Mouse (Mus musculus): ENCODE measurements around the gene Rab15. TPM values are rescaled to one million over a fixed set of nuclear protein-coding genes. Genes with fewer than 3 reads are reported as not detected.

Rab15 gene
- polyA plus RNA-seq, 1 experiment from 2014 or later = 0.31 TPM

DNA sequence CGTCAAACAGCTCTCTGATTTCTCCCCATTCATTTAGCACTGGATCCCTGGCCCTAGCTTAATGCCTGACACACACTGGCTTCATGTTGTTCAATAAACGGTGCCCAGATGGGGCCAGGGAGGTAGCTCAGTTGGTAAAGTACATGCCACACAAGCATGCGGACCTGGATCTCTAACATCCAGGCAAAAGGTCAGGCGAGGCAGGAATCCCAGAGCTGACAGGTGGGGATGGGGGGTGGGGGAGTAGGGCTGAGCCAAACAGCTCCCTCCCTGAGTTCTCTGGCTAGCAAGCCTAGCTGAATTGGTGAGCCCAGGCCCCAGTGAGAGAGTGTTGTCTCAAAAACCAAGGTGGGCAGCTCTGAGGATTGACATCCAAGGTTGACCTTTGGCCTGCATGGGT, 5.5 kb downstream of the Rab15 start:
- H3K4me1 ChIP-seq = peaks cover 6% of the 10 kb centered on the region; the same call in 1 of the 2 replicates
- no peak overlapping the region for H3K4me3 ChIP-seq
- no peaks in the 10 kb centered on the region for H3K9me3 ChIP-seq (replicated peaks)
- H3K36me3 ChIP-seq = no peaks in the 10 kb centered on the region
- H3K4me2 ChIP-seq = no peak overlapping the region
- no peak overlapping the region for H3K9ac ChIP-seq
- WGBS (ENCODE audit: insufficient replicate concordance) = 49% methylated on average over 4 of the region's 4 CpGs
- ATAC-seq = no peak
- H3K27ac ChIP-seq = no peak overlapping the region
- H3K27me3 ChIP-seq (replicated peaks) = peaks cover 72% of the 10 kb centered on the region

DNA sequence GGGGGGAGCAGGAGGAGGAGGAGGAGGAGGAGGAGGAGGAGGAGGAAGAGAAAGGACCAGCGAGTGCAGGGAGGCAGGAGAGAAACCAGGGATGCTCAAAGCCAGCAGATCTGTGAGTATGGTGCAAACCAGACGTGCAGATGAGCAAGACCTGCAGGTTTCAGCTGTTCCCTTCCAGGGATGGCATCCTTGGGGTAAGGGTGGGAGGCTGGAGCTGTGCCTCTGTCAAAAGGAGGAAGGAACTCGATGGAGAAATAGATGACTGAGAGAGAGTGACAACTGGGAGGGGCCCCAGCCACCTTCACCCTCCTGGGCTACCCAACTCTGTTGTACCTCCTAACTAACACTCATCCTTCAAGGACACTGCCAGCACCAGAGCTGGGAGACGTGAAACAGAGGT, 6.0 kb downstream of the Rab15 start:
- peaks cover 68% of the 10 kb centered on the region for H3K27me3 ChIP-seq (replicated peaks)
- H3K4me1 ChIP-seq = peaks cover under 1% of the 10 kb centered on the region; the same call in 1 of the 2 replicates
- WGBS (ENCODE audit: insufficient replicate concordance) = 27% methylated on average over 4 of the region's 4 CpGs
- no peak for ATAC-seq
- no peak overlapping the region for H3K4me3 ChIP-seq
- H3K9ac ChIP-seq = no peak overlapping the region
- no peak overlapping the region for H3K27ac ChIP-seq
- H3K9me3 ChIP-seq (replicated peaks) = no peaks in the 10 kb centered on the region
- no peaks in the 10 kb centered on the region for H3K36me3 ChIP-seq
- no peak overlapping the region for H3K4me2 ChIP-seq

DNA sequence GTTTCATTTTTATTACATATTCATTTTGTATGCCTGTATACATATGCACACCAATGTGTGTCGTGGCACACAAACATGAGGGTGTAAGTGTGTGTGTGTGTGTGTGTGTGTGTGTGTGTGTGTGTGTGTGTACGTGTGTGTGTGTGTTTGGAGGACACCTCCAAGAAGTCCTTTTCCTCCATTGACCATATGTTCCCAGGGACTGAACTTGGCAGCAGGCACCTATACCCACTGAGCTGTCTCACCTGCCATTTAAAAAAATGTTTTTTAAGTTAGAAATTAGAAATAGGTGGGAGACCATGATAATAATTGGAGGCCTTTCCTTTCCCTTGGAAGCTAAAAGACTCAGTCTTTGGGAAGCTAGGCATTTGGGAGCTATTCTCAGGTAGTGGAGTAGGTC, 8.6 kb downstream of the Rab15 start:
- Histone ChIP-seq H3K4me2 (no peak overlapping the region), H3K4me3 (no peak overlapping the region), H3K27ac (no peak overlapping the region), H3K9me3 (replicated peaks) (no peaks in the 10 kb centered on the region), H3K27me3 (replicated peaks) (peaks cover 42% of the 10 kb centered on the region), H3K36me3 (no peaks in the 10 kb centered on the region), H3K4me1 (no peaks in the 10 kb centered on the region), H3K9ac (no peak overlapping the region)
- WGBS (ENCODE audit: insufficient replicate concordance) = 47% methylated on average over 2 of the region's 2 CpGs
- no peak for ATAC-seq

DNA sequence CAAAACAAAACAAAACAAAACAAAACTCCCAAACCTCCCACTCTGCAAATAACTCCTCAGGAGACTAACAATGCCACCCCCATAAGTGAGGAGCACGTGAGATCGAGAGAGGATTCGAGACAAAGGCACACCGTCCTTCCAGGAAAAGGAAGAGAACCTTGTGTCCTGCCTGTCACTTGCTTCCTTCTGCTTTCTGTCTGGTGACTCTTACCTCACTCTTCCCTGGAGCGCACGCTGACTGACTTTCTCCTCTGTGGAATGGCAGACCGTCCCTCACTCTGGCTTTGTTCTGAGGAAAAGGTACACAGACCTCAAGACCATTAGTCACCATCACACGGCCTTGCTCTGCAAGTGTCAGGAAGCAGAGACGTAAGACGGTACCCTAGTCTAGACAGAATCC, 9.2 kb downstream of the Rab15 start:
- Histone ChIP-seq H3K9ac (no peak overlapping the region), H3K4me3 (no peak overlapping the region), H3K4me2 (no peak overlapping the region), H3K27me3 (replicated peaks) (peaks cover 36% of the 10 kb centered on the region), H3K4me1 (no peaks in the 10 kb centered on the region), H3K27ac (no peak overlapping the region), H3K9me3 (replicated peaks) (no peaks in the 10 kb centered on the region), H3K36me3 (no peaks in the 10 kb centered on the region)
- WGBS (ENCODE audit: insufficient replicate concordance) = 27% methylated on average over 10 of the region's 10 CpGs
- no peak for ATAC-seq

DNA sequence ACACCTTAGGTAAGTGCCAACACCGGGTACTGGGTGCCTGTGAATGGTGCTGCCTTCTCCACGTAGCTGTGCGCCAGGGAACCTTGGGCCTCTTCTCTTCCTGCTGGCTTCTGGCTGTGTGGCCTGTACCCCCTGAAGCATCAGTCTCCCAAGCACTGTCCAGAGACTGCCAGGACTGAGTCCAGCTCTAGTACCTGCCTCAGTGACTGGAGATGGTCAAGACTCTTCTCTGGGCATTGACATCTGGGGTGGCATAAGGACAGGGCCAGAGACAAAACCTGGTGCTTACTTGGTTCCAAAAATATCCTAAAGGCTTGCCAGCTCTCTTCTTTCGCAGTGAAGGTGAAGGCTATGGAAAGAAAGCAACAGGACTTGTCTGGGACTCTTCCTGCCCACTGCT, 11.7 kb downstream of the Rab15 start:
- Histone ChIP-seq H3K36me3 (no peaks in the 10 kb centered on the region), H3K4me1 (no peaks in the 10 kb centered on the region), H3K9me3 (replicated peaks) (no peaks in the 10 kb centered on the region), H3K9ac (no peak overlapping the region), H3K4me3 (no peak overlapping the region), H3K27me3 (replicated peaks) (peaks cover 17% of the 10 kb centered on the region; the same call in 1 of the 2 replicates), H3K27ac (no peak overlapping the region), H3K4me2 (no peak overlapping the region)
- no peak for ATAC-seq
- 79% methylated on average over 4 of the region's 4 CpGs for WGBS (ENCODE audit: insufficient replicate concordance)

DNA sequence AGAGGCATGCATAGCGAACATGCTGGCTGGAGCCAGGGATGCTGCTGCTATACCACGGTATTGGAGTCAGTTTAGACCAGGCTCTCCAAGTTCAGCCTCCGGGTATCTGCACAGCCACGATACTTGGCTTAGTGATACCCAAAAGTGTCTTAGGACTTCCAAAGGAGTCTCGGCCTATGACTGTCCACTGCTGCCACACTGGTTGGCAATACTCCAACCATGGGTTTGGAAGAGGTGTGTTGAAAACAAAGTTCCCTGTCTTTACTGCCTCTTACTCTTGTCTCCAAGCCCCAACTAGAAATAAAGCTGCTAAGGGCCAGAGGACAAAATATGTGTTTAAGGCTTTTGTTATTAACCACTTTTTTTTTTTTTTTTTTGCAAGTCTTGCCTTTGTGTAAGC, 12.2 kb downstream of the Rab15 start:
- 80% methylated on average over 5 of the region's 5 CpGs for WGBS (ENCODE audit: insufficient replicate concordance)
- Histone ChIP-seq H3K4me1 (no peaks in the 10 kb centered on the region), H3K9ac (no peak overlapping the region), H3K27ac (no peak overlapping the region), H3K27me3 (replicated peaks) (peaks cover 20% of the 10 kb centered on the region), H3K9me3 (replicated peaks) (no peaks in the 10 kb centered on the region), H3K36me3 (no peaks in the 10 kb centered on the region), H3K4me3 (no peak overlapping the region), H3K4me2 (no peak overlapping the region)
- ATAC-seq = no peak

DNA sequence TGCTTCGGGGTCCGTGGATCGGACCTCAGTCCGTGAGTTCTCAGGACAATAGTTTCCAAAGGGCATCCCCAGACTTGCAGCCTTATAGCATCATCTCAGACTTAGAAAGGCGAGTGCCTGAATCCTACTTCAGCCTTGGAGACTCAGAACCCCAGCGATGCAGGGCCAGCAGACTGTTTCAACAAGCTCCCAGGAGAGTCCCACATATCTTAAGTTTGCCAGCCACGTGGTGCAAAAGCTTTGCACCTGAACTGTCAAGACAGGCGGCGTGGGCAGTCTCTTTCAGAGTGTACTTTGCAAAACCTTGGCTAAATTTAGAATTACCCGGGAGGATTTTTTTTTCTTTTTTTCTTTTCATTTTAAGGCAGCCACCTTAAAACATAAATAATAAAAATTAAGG, 14.9 kb downstream of the Rab15 start:
- ATAC-seq = no peak
- H3K27ac ChIP-seq = no peak overlapping the region
- H3K36me3 ChIP-seq = no peaks in the 10 kb centered on the region
- H3K9me3 ChIP-seq (replicated peaks) = no peaks in the 10 kb centered on the region
- H3K27me3 ChIP-seq (replicated peaks) = peaks cover 31% of the 10 kb centered on the region
- no peaks in the 10 kb centered on the region for H3K4me1 ChIP-seq
- H3K4me3 ChIP-seq = no peak overlapping the region
- H3K9ac ChIP-seq = no peak overlapping the region
- no peak overlapping the region for H3K4me2 ChIP-seq
- WGBS (ENCODE audit: insufficient replicate concordance) = 66% methylated on average over 10 of the region's 10 CpGs

DNA sequence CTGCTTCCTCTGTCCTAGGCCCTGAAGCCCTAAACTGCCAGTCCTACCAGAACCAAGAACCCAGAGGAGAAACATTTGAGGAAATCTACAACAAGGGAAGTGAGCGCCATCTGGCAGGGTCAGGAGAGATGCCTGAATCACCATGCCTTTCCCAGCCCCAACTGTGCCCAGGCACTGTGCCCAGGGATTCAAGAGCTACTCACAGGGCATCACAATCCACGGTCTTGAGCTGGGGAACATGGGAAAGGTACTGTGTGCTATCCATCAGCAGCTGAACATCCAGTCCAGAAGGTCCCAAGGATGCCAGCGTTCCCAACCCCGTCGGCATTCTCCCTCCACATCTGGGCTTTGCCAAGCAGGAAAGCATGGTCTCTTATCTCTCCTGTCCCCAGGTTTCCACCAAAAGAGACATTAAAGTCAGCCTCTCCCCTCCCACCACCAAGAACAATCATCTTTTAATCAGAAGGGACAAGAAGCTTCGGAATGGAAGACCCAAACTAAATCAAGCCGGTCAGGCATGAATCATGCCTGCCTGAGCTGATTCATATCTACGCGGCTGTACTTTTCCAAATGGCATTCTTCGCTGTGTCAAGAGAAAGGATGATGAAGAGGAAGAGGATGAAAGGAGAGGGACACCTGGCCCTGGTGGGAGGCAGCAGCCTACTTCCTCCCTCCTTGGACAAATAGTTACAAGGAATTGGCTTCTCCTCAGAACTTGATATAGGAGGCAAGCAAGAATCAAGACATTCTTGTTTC, 17.5 kb downstream of the Rab15 start:
- no peak for ATAC-seq
- Histone ChIP-seq H3K9me3 (replicated peaks) (no peaks in the 10 kb centered on the region), H3K36me3 (no peaks in the 10 kb centered on the region), H3K4me1 (no peaks in the 10 kb centered on the region), H3K9ac (no peak overlapping the region), H3K4me3 (no peak overlapping the region), H3K4me2 (no peak overlapping the region), H3K27ac (no peak overlapping the region), H3K27me3 (replicated peaks) (peaks cover 45% of the 10 kb centered on the region)
- 72% methylated on average over 10 of the region's 10 CpGs for WGBS (ENCODE audit: insufficient replicate concordance)

DNA sequence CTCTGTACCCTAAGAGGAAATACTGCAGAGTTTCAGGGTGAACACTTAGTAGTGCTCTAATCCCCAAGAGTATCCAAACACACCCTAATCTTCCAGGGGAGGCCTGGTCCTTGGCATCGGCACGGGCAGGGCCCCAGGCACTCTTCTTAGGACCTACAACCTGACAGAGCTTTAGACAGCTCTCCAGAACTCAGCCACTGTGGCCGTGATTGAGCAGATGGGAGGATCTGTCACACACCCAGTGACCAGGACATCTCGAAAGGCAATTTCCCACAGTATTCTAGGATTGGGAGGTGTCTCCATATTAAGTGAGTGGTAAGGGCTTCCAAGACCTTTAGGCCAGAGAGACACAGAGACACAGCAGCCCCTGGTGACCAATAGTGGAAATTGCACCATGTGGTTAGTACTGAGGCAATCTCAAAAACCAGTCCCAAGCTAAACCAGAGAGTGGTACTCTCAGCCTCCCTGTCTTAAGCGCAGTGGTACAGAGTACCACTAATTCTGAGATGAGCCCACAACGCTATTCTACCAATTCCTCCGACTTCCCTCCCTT, 18.9 kb downstream of the Rab15 start:
- H3K4me2 ChIP-seq = no peak overlapping the region
- WGBS (ENCODE audit: insufficient replicate concordance) = 45% methylated on average over 7 of the region's 7 CpGs
- no peak overlapping the region for H3K9ac ChIP-seq
- no peaks in the 10 kb centered on the region for H3K4me1 ChIP-seq
- no peaks in the 10 kb centered on the region for H3K9me3 ChIP-seq (replicated peaks)
- peaks cover 53% of the 10 kb centered on the region for H3K27me3 ChIP-seq (replicated peaks)
- no peak overlapping the region for H3K27ac ChIP-seq
- H3K4me3 ChIP-seq = no peak overlapping the region
- ATAC-seq = peak; percentile 18; the same call in 1 of the 2 replicates
- no peaks in the 10 kb centered on the region for H3K36me3 ChIP-seq

DNA sequence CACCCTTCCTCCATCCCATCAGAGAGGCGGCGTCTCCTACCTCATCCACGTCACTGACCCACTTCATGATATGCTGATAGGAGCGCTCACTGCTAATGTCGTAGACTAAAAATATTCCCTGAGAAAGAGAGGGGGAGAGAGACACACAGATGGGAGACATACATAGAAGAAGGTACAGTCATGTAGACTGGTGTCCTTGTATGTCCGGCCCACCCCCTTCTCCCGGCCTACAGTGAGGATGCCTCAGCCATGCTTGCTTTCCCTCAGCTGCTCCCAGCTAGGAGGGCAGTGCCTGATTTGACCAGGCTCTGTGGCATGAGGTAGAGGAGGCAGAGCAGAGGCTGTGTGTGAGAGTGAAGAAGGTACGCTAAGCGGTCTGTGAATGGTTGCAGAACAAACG, 19.7 kb downstream of the Rab15 start:
- WGBS (ENCODE audit: insufficient replicate concordance) = 81% methylated on average over 10 of the region's 10 CpGs
- peaks cover 60% of the 10 kb centered on the region for H3K27me3 ChIP-seq (replicated peaks)
- H3K9ac ChIP-seq = no peak overlapping the region
- no peak for ATAC-seq
- H3K4me3 ChIP-seq = no peak overlapping the region
- H3K9me3 ChIP-seq (replicated peaks) = no peaks in the 10 kb centered on the region
- no peak overlapping the region for H3K4me2 ChIP-seq
- H3K4me1 ChIP-seq = no peaks in the 10 kb centered on the region
- H3K27ac ChIP-seq = no peak overlapping the region
- H3K36me3 ChIP-seq = no peaks in the 10 kb centered on the region

DNA sequence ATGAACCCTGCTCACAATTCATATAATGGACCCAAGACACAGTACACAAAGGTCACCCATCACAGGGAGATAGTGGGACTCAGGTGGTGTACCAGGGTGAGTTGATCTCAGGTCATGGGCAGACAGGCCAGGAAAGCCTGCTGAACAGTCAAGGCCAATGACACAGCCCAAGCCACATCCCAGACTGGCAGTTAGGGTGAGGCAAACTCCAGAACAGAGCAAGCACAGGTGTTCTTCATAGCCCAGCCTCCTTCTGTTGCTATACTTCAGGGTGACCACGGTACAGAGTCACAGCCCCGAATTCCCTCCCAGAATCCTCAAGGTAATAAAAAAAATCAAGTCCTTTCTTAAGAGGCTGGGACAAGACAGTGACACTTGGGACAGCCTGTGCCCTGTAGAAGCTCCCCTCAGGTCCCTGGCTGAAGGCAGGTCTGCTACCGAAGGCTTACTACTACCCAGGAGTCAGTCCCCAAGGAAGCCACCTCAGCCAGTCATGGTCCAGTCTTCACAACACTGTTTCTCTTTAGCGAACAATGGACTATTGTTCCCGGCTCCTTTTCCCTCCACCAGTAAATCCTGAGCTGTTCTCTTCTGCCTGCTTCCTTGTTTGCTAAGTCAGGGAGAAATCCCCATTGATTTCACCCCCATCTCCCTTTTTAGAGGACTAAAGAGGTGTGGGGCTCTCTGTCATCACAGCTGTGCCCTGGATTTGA, 24.5 kb downstream of the Rab15 start:
- 54% methylated on average over 5 of the region's 5 CpGs for WGBS (ENCODE audit: insufficient replicate concordance)
- no peaks in the 10 kb centered on the region for H3K4me1 ChIP-seq
- peaks cover 67% of the 10 kb centered on the region for H3K27me3 ChIP-seq (replicated peaks)
- H3K9ac ChIP-seq = no peak overlapping the region
- no peaks in the 10 kb centered on the region for H3K36me3 ChIP-seq
- no peak for ATAC-seq
- no peak overlapping the region for H3K27ac ChIP-seq
- H3K4me3 ChIP-seq = no peak overlapping the region
- no peaks in the 10 kb centered on the region for H3K9me3 ChIP-seq (replicated peaks)
- H3K4me2 ChIP-seq = no peak overlapping the region

DNA sequence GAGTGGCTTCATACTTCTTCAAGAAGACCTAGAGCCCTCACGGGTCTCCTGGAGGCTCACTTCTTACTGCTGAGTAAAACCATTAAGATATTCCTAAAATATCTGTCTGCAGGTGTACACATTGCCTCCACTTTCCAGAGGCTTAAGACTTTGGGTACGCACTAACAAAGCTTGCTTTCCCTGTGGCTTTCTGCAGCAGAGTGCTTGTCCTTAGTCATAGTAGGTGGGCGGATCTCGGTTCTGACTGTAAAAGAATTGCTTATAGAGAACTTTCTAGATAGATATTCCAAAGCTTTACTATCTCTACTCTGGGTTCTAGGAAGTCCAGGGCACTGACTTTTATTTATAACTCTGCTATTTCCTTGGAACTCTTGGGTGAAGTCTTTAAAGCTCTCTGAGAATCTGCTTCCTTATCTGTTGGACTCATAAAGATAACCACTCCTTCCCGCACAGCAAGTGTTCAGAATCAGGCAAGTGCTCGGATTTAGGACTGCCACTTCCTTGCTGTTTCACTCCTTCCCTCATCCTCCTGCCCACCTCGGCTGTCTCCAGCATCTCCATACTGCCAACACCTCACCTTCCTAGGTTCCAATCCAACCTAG, 25.7 kb downstream of the Rab15 start:
- no peak overlapping the region for H3K4me3 ChIP-seq
- no peak overlapping the region for H3K27ac ChIP-seq
- H3K27me3 ChIP-seq (replicated peaks) = peaks cover 64% of the 10 kb centered on the region
- 51% methylated on average over 7 of the region's 7 CpGs for WGBS (ENCODE audit: insufficient replicate concordance)
- H3K4me1 ChIP-seq = no peaks in the 10 kb centered on the region
- no peaks in the 10 kb centered on the region for H3K9me3 ChIP-seq (replicated peaks)
- no peaks in the 10 kb centered on the region for H3K36me3 ChIP-seq
- no peak overlapping the region for H3K4me2 ChIP-seq
- no peak overlapping the region for H3K9ac ChIP-seq
- ATAC-seq = no peak
